Mouse (Mus musculus) lung, embryonic 16.5 days (tissue): ENCODE data around the gene Wnt3. TPM values are rescaled to one million over a fixed set of nuclear protein-coding genes. Genes with fewer than 3 reads are reported as not detected.
A peak's percentile ranks its signal among the peaks of the same experiment; 100 is the strongest.
"Not testable (repeated sequence)": the region's sequence is repeated elsewhere in the genome, so short reads cannot be mapped to it uniquely, and the experiment has no call there.

Source experiments
- ATAC-seq: fragments of 200-750 bp; cut with Nextera tagmentation; 2 replicates; pipeline ENCODE4 v1.8.0; 2017; ENCODE audit warnings: low read depth, mild to moderate bottlenecking, moderate library complexity
- H3K27ac ChIP-seq: fragments of 300-500 bp; sonication (generic); 2 replicates; pipeline ENCODE4 v1.5.1; 2014; ENCODE audit warnings: mild to moderate bottlenecking, control low read depth, low read length
- H3K27me3 ChIP-seq: fragments of 300-500 bp; sonication (generic); 2 replicates; pipeline ENCODE4 v1.6.1; 2014; ENCODE audit warnings: low read depth, low read length, mixed read lengths; ENCODE audit not compliant: control insufficient read depth, insufficient read depth
- H3K36me3 ChIP-seq: fragments of 300-500 bp; sonication (generic); 2 replicates; pipeline ENCODE4 v1.6.1; 2014; ENCODE audit warnings: low read length; ENCODE audit not compliant: control insufficient read depth, insufficient read depth
- H3K4me1 ChIP-seq: fragments of 300-500 bp; sonication (generic); replicated peaks from 2 replicates; pipeline ENCODE4 v1.6.1; 2014; ENCODE audit warnings: low read length, mixed read lengths; ENCODE audit not compliant: control insufficient read depth, insufficient read depth
- H3K4me2 ChIP-seq: fragments of 300-500 bp; sonication (generic); 2 replicates; pipeline ENCODE4 v1.6.1; 2014; ENCODE audit warnings: low read depth, low read length, control low read depth
- H3K4me3 ChIP-seq: fragments of 300-500 bp; sonication (generic); 2 replicates; pipeline ENCODE4 v1.5.1; 2014; ENCODE audit warnings: mild to moderate bottlenecking, low read length, control low read depth
- H3K9ac ChIP-seq: fragments of 300-500 bp; sonication (generic); 2 replicates; pipeline ENCODE4 v1.6.1; 2014; ENCODE audit warnings: low read length, control low read depth
- H3K9me3 ChIP-seq: fragments of 300-500 bp; sonication (generic); 2 replicates; pipeline ENCODE4 v1.6.1; 2016; ENCODE audit warnings: low read length; ENCODE audit not compliant: control insufficient read depth
- WGBS: fragments of 180-500 bp; shearing (Covaris S2); extraction: QIAGEN DNeasy Blood & Tissue Kit; methylation state at CpG from one replicate; pipeline ENCODE4 v1.1.7; 2014; 5-methylcytosine and 5-hydroxymethylcytosine counted together
- polyA plus RNA-seq: library from polyadenylated mRNA; unstranded; fragments of >200 nt; fragmentation: Nextera tagmentation; extraction: Ambion mirVana; gene quantifications from 2 replicates; pipeline ENCODE4 v1.2.1, GENCODE M21; 2015

Gene Wnt3
- polyA plus RNA-seq, 1 experiment from 2014 or later: 0.14 TPM

- peaks cover 7% of the 10 kb centered on the region; the same call in 1 of the 2 replicates for H3K4me1 ChIP-seq
- H3K27me3 ChIP-seq: no peaks in the 10 kb centered on the region
- WGBS: 47% methylated on average over 19 of the region's 19 CpGs
- H3K36me3 ChIP-seq: no peaks in the 10 kb centered on the region
- no peak overlapping the region for H3K4me3 ChIP-seq
- H3K9ac ChIP-seq: no peak overlapping the region
- H3K27ac ChIP-seq: no peak overlapping the region
- 0 out of 2 replicates have a peak, but pooled peaks have one; percentile 35 for ATAC-seq
- no peaks in the 10 kb centered on the region for H3K9me3 ChIP-seq
- H3K4me2 ChIP-seq: no peak overlapping the region
Measured at GRCm38 (mm10) chr11:103735046-103735781, 38.7 kb upstream of the Wnt3 start.

- H3K36me3 ChIP-seq: no peaks in the 10 kb centered on the region
- H3K4me2 ChIP-seq: peak within 1 kb of the TSS; percentile 73
- peaks cover 3% of the 10 kb centered on the region; the same call in 1 of the 2 replicates for H3K4me1 ChIP-seq
- H3K27me3 ChIP-seq: peaks cover 56% of the 10 kb centered on the region
- no peaks in the 10 kb centered on the region for H3K9me3 ChIP-seq
- peak; percentile 88 for ATAC-seq
- WGBS: under 1% methylated on average over 56 of the region's 68 CpGs
- peak within 1 kb of the TSS; percentile 45 for H3K4me3 ChIP-seq
- peak within 1 kb of the TSS; percentile 36; the same call in 1 of the 2 replicates for H3K9ac ChIP-seq
- no peak within 1 kb of the TSS for H3K27ac ChIP-seq
Measured at GRCm38 (mm10) chr11:103749306-103750089, 24.5 kb upstream of the Wnt3 start, which contains the start of gene Wnt9b. Gene Wnt9b, minus strand, starts transcription at chr11:103749821.

GRCm38 (mm10) chr11:103750612-103751011, 23.3 kb upstream of the Wnt3 start:
- H3K4me3 ChIP-seq: no peak overlapping the region
- no peak overlapping the region for H3K9ac ChIP-seq
- peaks cover 56% of the 10 kb centered on the region for H3K27me3 ChIP-seq
- H3K4me2 ChIP-seq: no peak overlapping the region
- WGBS: 51% methylated on average over 3 of the region's 3 CpGs
- H3K36me3 ChIP-seq: no peaks in the 10 kb centered on the region
- no peak for ATAC-seq
- no peak overlapping the region for H3K27ac ChIP-seq
- no peaks in the 10 kb centered on the region for H3K9me3 ChIP-seq
- peaks cover 3% of the 10 kb centered on the region; the same call in 1 of the 2 replicates for H3K4me1 ChIP-seq

GRCm38 (mm10) chr11:103758054-103758453, 15.9 kb upstream of the Wnt3 start:
- no peaks in the 10 kb centered on the region for H3K9me3 ChIP-seq
- H3K27me3 ChIP-seq: no peaks in the 10 kb centered on the region; the same call in 1 of the 2 replicates
- WGBS: 41% methylated on average over 11 of the region's 11 CpGs
- H3K4me1 ChIP-seq: no peaks in the 10 kb centered on the region
- H3K9ac ChIP-seq: no peak overlapping the region
- H3K4me3 ChIP-seq: no peak overlapping the region
- H3K27ac ChIP-seq: no peak overlapping the region
- ATAC-seq: no peak
- no peaks in the 10 kb centered on the region for H3K36me3 ChIP-seq
- no peak overlapping the region for H3K4me2 ChIP-seq

- no peak overlapping the region for H3K4me2 ChIP-seq
- ATAC-seq: no peak
- H3K27ac ChIP-seq: no peak overlapping the region
- no peak overlapping the region for H3K4me3 ChIP-seq
- 7% methylated on average over 6 of the region's 6 CpGs for WGBS
- no peaks in the 10 kb centered on the region for H3K4me1 ChIP-seq
- no peaks in the 10 kb centered on the region for H3K9me3 ChIP-seq
- H3K27me3 ChIP-seq: no peaks in the 10 kb centered on the region; the same call in 1 of the 2 replicates
- no peaks in the 10 kb centered on the region for H3K36me3 ChIP-seq
- no peak overlapping the region for H3K9ac ChIP-seq
Measured at GRCm38 (mm10) chr11:103758706-103759105, 15.2 kb upstream of the Wnt3 start.

- Histone ChIP-seq H3K9me3 (no peaks in the 10 kb centered on the region), H3K36me3 (no peaks in the 10 kb centered on the region), H3K4me3 (no peak overlapping the region), H3K4me2 (no peak overlapping the region), H3K27me3 (no peaks in the 10 kb centered on the region; the same call in 1 of the 2 replicates), H3K9ac (no peak overlapping the region), H3K27ac (no peak overlapping the region), H3K4me1 (no peaks in the 10 kb centered on the region)
- ATAC-seq: no peak
- 53% methylated on average over 7 of the region's 7 CpGs for WGBS
Measured at GRCm38 (mm10) chr11:103760101-103760500, 13.8 kb upstream of the Wnt3 start.

GRCm38 (mm10) chr11:103760891-103761290, 13.1 kb upstream of the Wnt3 start:
- not testable (repeated sequence) for H3K27me3 ChIP-seq, ATAC-seq, H3K4me1 ChIP-seq, H3K9ac ChIP-seq, H3K9me3 ChIP-seq, H3K36me3 ChIP-seq, H3K4me2 ChIP-seq, H3K4me3 ChIP-seq, H3K27ac ChIP-seq
- WGBS: 86% methylated on average over 5 of the region's 5 CpGs

GRCm38 (mm10) chr11:103763410-103764163, 10.4 kb upstream of the Wnt3 start:
- ATAC-seq: peak; percentile 38; the same call in 1 of the 2 replicates
- 12% methylated on average over 10 of the region's 10 CpGs for WGBS

More at GRCm38 (mm10) chr11:103763410-103764163, 10.4 kb upstream of the Wnt3 start:
- no peak overlapping the region for H3K4me3 ChIP-seq
- H3K4me1 ChIP-seq: no peaks in the 10 kb centered on the region
- H3K36me3 ChIP-seq: no peaks in the 10 kb centered on the region
- H3K9ac ChIP-seq: no peak overlapping the region
- no peaks in the 10 kb centered on the region for H3K9me3 ChIP-seq
- H3K4me2 ChIP-seq: no peak overlapping the region
- peaks cover under 1% of the 10 kb centered on the region for H3K27me3 ChIP-seq
- no peak overlapping the region for H3K27ac ChIP-seq
